18 mouse cellular contexts compared by ENCODE assay signal in the genomic region with DNA sequence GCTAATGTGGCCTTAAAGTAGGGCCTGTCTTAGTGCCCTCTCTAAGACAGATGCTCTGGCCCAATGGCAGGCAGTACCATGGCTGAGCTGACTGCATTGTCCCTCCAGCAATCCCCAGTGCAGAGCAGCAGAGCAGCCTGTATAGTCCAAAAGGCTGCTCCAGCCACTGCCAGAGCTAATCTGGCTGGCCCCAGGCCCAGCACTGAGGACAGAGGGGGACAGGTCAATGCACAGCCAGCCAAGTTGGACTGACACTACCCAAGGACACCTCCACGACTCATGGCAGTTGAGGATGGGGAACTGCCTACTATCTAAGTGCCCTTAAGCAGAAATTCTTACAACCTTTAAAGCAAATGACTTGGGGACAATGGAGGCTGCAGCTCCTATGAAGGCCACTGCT. TPM values are rescaled to one million over a fixed set of nuclear protein-coding genes. Genes with fewer than 3 reads are reported as not detected.
DNase-seq lines count a peak whose midpoint lies in the region; ATAC-seq lines count a peak whose summit lies in the region.
"Had no signal": no experiment of that assay in that cellular context is flagged by ENCODE, and none has a peak within 500 bp of the region (broad histone marks: within the 10 kb centered on the region; RNA-seq: fewer than 3 reads in every experiment).

No protein-coding gene starts in this region.

- peaks cover 43% of the 10 kb centered on the region for H3K36me3 ChIP-seq in heart, embryonic 11.5 days (ENCODE audit: control insufficient read depth, insufficient read depth, low read length)
- H3K36me3 ChIP-seq in limb, embryonic 13.5 days = peaks cover 99% of the 10 kb centered on the region
- peaks cover 100% of the 10 kb centered on the region for H3K36me3 ChIP-seq in limb, embryonic 10.5 days

- DNase-seq in heart, adult 11 months = peak; percentile 98
- no peak for DNase-seq in limb, embryonic 10.5 days (ENCODE audit: low spot score)
- DNase-seq in heart, postnatal 14 days = peak; percentile 57 to 74
- DNase-seq in urinary bladder, postnatal 14 days (ENCODE audit: low spot score) = no peak
- DNase-seq in thymus, postnatal 4 days = no peak
- DNase-seq: cerebellum, adult 2 months; cerebellum, postnatal 10 days; forebrain, postnatal 0 days; gastrocnemius, postnatal 14 days; kidney, adult 11 months; kidney, adult 9 months had no signal

- no peaks in the 10 kb centered on the region for H3K27me3 ChIP-seq in heart, embryonic 11.5 days (ENCODE audit: control insufficient read depth, insufficient read depth, low read length)
- H3K27me3 ChIP-seq in limb, embryonic 13.5 days = no peaks in the 10 kb centered on the region
- H3K27me3 ChIP-seq in limb, embryonic 10.5 days (ENCODE audit: low read depth, poor library complexity, severe bottlenecking) = no peaks in the 10 kb centered on the region
- H3K27me3 ChIP-seq: forebrain, embryonic 13.5 days; heart, embryonic 15.5 days; hindbrain, embryonic 12.5 days had no signal

- no peak overlapping the region for H3K4me2 ChIP-seq in heart, embryonic 11.5 days
- H3K4me2 ChIP-seq in limb, embryonic 13.5 days (replicated peaks) = no peak overlapping the region
- H3K4me2 ChIP-seq: forebrain, embryonic 13.5 days; heart, embryonic 15.5 days; hindbrain, embryonic 12.5 days had no signal

- intact Hi-C loops in heart, postnatal 14 days (cut with DNase I) = no loop called here

- no peak overlapping the region for H3K9ac ChIP-seq in heart, embryonic 11.5 days (ENCODE audit: low read depth, low read length)
- H3K9ac ChIP-seq in limb, embryonic 13.5 days = peak overlapping the region; percentile 5; the same call in 1 of the 2 replicates
- H3K9ac ChIP-seq: forebrain, embryonic 13.5 days; forebrain, postnatal 0 days; heart, embryonic 15.5 days; hindbrain, embryonic 12.5 days had no signal

- no peak for ATAC-seq in heart, embryonic 11.5 days (replicated peaks; ENCODE audit: insufficient number of reproducible peaks, low FRiP score, low TSS enrichment)
- ATAC-seq in limb, embryonic 13.5 days (ENCODE audit: low FRiP score, low read depth) = no peak
- ATAC-seq: forebrain, embryonic 13.5 days; forebrain, postnatal 0 days; hindbrain, postnatal 0 days had no signal

- H3K4me3 ChIP-seq in heart, embryonic 11.5 days (ENCODE audit: low read depth, low read length) = no peak overlapping the region
- no peak overlapping the region for H3K4me3 ChIP-seq in limb, embryonic 13.5 days
- no peak overlapping the region for H3K4me3 ChIP-seq in limb, embryonic 10.5 days
- H3K4me3 ChIP-seq: embryonic facial prominence, embryonic 10.5 days; forebrain, embryonic 13.5 days; heart, embryonic 15.5 days; hindbrain, embryonic 12.5 days had no signal

- peaks cover 4% of the 10 kb centered on the region; the same call in 1 of the 2 replicates for H3K4me1 ChIP-seq in heart, embryonic 11.5 days (ENCODE audit: control insufficient read depth, insufficient read depth, low read length)
- no peaks in the 10 kb centered on the region for H3K4me1 ChIP-seq in limb, embryonic 13.5 days
- H3K4me1 ChIP-seq in limb, embryonic 10.5 days = no peaks in the 10 kb centered on the region
- H3K4me1 ChIP-seq: embryonic facial prominence, embryonic 10.5 days; forebrain, embryonic 13.5 days; hindbrain, embryonic 12.5 days had no signal

- 73% methylated on average over 1 of the region's 1 CpGs for WGBS in heart, embryonic 11.5 days (ENCODE audit: insufficient replicate concordance)
- WGBS in limb, embryonic 13.5 days = 84% methylated on average over 1 of the region's 1 CpGs
- 94% methylated on average over 1 of the region's 1 CpGs for WGBS in limb, embryonic 10.5 days

- H3K9me3 ChIP-seq in heart, embryonic 11.5 days (replicated peaks; ENCODE audit: control insufficient read depth, low read length) = no peaks in the 10 kb centered on the region
- no peaks in the 10 kb centered on the region for H3K9me3 ChIP-seq in limb, embryonic 13.5 days
- no peaks in the 10 kb centered on the region for H3K9me3 ChIP-seq in limb, embryonic 10.5 days (replicated peaks)
- H3K9me3 ChIP-seq: embryonic facial prominence, embryonic 10.5 days; forebrain, embryonic 13.5 days; heart, embryonic 15.5 days; hindbrain, embryonic 12.5 days had no signal

- H3K27ac ChIP-seq in heart, embryonic 11.5 days (ENCODE audit: low read depth, low read length) = no peak overlapping the region
- H3K27ac ChIP-seq in limb, embryonic 13.5 days = no peak overlapping the region
- no peak overlapping the region for H3K27ac ChIP-seq in limb, embryonic 10.5 days
- H3K27ac ChIP-seq: embryonic facial prominence, embryonic 10.5 days; forebrain, embryonic 13.5 days; heart, embryonic 15.5 days; hindbrain, embryonic 12.5 days; hindbrain, postnatal 0 days had no signal

RNA-seq across cellular contexts. Expression of gene Card9, which starts 7.9 kb away (rescaled TPM):
- 0.38 and 0.59 TPM in 2 replicates for polyA plus RNA-seq in heart, embryonic 11.5 days (2014; fragmentation: Nextera tagmentation; extraction: Ambion mirVana)
- polyA plus RNA-seq in limb, embryonic 13.5 days (2015; fragmentation: Nextera tagmentation; extraction: Ambion mirVana) = 0.67 and 1.5 TPM in 2 replicates
- 0.49 and 0.54 TPM in 2 replicates for polyA plus RNA-seq in limb, embryonic 10.5 days (2016; fragmentation: Nextera tagmentation; extraction: Ambion mirVana)
- total RNA-seq in heart, postnatal 14 days (2021) = 1 to 10 TPM; 1.3 to 1.5 TPM

RNA-seq across cellular contexts. Expression of gene Snapc4, which starts 11.9 kb away (rescaled TPM):
- 16.8 and 18.2 TPM in 2 replicates for polyA plus RNA-seq in heart, embryonic 11.5 days (2014; fragmentation: Nextera tagmentation; extraction: Ambion mirVana)
- 29.3 and 36.1 TPM in 2 replicates for polyA plus RNA-seq in limb, embryonic 13.5 days (2015; fragmentation: Nextera tagmentation; extraction: Ambion mirVana)
- 41.4 and 42.1 TPM in 2 replicates for polyA plus RNA-seq in limb, embryonic 10.5 days (2016; fragmentation: Nextera tagmentation; extraction: Ambion mirVana)
- total RNA-seq in heart, postnatal 14 days (2021) = 10 to 100 TPM; 11.8 to 13.3 TPM

RNA-seq across cellular contexts. Expression of gene Dnlz, which starts 16.7 kb away (rescaled TPM):
- polyA plus RNA-seq in heart, embryonic 11.5 days (2014; fragmentation: Nextera tagmentation; extraction: Ambion mirVana) = 26.3 and 28.0 TPM in 2 replicates
- polyA plus RNA-seq in limb, embryonic 13.5 days (2015; fragmentation: Nextera tagmentation; extraction: Ambion mirVana) = 28.8 and 29.0 TPM in 2 replicates
- 33.9 and 36.8 TPM in 2 replicates for polyA plus RNA-seq in limb, embryonic 10.5 days (2016; fragmentation: Nextera tagmentation; extraction: Ambion mirVana)
- 10 to 100 TPM; 15.5 to 16.3 TPM for total RNA-seq in heart, postnatal 14 days (2021)

RNA-seq across cellular contexts. Expression of gene Entr1, which starts 20.5 kb away (rescaled TPM):
- polyA plus RNA-seq in heart, embryonic 11.5 days (2014; fragmentation: Nextera tagmentation; extraction: Ambion mirVana) = 87.4 and 89.1 TPM in 2 replicates
- polyA plus RNA-seq in limb, embryonic 13.5 days (2015; fragmentation: Nextera tagmentation; extraction: Ambion mirVana) = 141 and 146 TPM in 2 replicates
- 127 and 148 TPM in 2 replicates for polyA plus RNA-seq in limb, embryonic 10.5 days (2016; fragmentation: Nextera tagmentation; extraction: Ambion mirVana)
- 10 to 100 TPM; 55.4 to 58.6 TPM for total RNA-seq in heart, postnatal 14 days (2021)

RNA-seq across cellular contexts. Expression of gene Pmpca, which starts 20.6 kb away (rescaled TPM):
- polyA plus RNA-seq in heart, embryonic 11.5 days (2014; fragmentation: Nextera tagmentation; extraction: Ambion mirVana) = 112 and 134 TPM in 2 replicates
- 97.3 and 101 TPM in 2 replicates for polyA plus RNA-seq in limb, embryonic 13.5 days (2015; fragmentation: Nextera tagmentation; extraction: Ambion mirVana)
- polyA plus RNA-seq in limb, embryonic 10.5 days (2016; fragmentation: Nextera tagmentation; extraction: Ambion mirVana) = 142 and 149 TPM in 2 replicates
- total RNA-seq in heart, postnatal 14 days (2021) = 100 to 1,000 TPM; 118 to 121 TPM

Comparison
In these comparisons a context has a peak if more than half of its experiments do, and no peak if none do; other contexts are left out.
1. DNase-seq: peak in heart, adult 11 months (single experiment) and heart, postnatal 14 days (2 of 2); none in limb, embryonic 10.5 days (single experiment), urinary bladder, postnatal 14 days (single experiment) and thymus, postnatal 4 days (single experiment).